Mouse (Mus musculus): ENCODE measurements at regions not wholly inside any gene's neighbourhood (a gene's known extent, or its start where the extent isn't known, plus 50 kb on each side); places are given as distances from the start of the nearest gene placed in this dataset.
A peak's percentile ranks its signal among the peaks of the same experiment; 100 is the strongest.

GRCm38 (mm10) chr14:61665815-61666214, 58.6 kb downstream of the Kcnrg start:
- DNase-seq (ENCODE audit: low spot score), result no peak

GRCm38 (mm10) chr14:61673184-61673583, 65.9 kb downstream of the Kcnrg start:
- no peak for DNase-seq (ENCODE audit: low spot score)

DNA sequence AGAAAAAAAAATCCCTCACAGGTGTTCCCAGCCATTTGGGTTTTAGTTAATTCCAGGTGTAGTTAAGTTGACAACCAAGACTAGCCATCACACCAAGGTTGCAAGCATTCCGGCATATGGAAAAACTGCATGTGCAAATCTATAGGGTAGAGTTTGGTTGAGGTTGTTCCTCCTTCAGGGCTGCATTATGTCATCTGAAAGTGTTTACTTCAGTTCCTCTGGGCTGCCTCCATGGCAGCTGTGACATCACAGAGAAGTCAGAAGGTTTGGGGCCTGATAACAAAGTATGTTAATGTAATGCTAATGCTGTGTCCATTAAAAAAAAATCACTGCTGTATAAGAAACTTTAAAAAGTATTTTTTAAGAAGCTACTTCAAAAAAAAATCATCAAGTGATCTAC, 70.8 kb downstream of the Kcnrg start:
- DNase-seq (ENCODE audit: low spot score), result no peak

GRCm38 (mm10) chr14:61680818-61681707, 73.8 kb downstream of the Kcnrg start:
- DNase-seq (ENCODE audit: low spot score), result peak; percentile 76

GRCm38 (mm10) chr14:61681708-61682701, 74.7 kb downstream of the Kcnrg start:
- peak; percentile 73 for DNase-seq (ENCODE audit: low spot score)

DNA sequence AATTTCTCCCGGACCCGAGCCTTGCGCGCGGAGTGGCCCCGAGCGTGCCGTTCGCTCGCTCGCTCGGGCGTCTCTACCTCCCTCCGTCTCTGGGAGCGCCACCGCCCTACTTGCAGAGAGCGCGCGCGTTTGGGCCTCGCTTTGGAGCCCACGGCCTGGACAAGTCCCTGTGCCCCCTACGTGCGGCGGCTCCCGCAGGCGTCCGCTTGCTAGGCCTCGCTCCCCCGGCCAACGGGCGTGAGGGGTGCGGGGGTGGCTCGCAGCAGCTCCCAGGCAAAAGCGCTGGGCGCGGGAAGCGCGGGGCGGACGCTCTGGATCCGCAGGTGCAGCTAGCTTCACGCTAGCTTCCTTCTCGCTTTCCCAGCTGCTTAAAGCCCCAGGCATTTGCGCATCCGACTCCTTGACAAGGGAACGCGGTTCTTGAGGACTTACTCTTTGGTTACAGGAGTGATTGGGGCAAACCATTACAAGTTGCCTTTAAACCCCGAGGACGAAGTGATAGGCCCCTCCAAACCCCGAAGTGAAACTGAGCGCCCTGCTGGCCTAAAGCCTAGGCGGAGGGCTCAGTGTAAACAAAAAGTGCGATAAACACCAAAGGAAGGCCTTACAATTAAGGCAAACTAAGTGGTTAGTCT, 75.6 kb downstream of the Kcnrg start:
- peak; percentile 72 for DNase-seq (ENCODE audit: low spot score)

DNA sequence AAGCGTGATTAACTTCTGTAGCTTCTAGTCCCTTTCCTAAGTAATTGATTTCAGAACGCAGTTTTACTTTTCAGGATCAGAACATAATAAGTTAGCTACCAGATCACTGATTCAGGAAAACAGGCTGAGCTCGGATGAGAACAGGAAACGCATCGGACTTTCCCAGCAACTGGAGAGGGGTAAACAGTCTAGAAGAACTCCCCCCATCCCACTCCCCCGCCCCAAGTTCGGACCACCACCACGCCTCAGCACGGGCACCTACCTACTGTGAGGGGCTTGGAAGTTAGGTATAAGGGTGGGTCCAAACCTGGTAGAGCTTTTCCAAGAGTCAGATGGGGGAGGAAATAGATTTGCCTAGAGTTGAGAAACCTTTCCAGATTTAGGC, 76.1 kb downstream of the Kcnrg start:
- DNase-seq (ENCODE audit: low spot score), result no peak

DNA sequence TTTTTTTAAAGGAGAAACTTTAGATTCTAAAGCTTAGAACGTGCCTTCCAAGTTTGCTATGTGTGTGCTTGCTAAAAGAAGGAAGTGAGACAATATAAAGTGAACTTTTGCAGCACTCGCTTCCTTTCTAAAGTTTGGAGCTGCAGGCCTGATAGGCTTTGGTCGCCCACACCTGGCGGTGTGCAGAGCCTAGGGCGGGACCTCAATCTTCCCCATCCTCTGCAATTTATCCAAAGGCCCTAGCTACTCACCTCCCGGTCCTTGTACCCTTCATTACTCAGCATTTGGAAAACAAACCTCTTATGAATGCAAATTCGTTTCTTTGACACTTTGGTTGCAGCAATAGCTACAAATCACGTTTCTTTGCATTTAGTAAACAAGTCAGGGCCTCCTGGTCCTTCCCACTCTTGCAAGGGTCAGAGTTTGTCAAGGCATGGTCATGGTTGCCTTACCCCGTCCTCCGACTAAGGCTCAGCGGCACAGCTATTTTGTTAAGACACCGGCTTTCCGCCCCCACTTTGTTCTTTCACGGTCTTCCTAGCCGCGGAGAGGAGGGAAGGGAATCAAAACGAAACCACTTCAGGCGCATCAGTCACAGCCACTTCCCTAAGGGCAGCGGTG, 76.6 kb downstream of the Kcnrg start:
- DNase-seq (ENCODE audit: low spot score), result no peak

GRCm38 (mm10) chr14:61684473-61685230, 77.4 kb downstream of the Kcnrg start:
- DNase-seq (ENCODE audit: low spot score), result no peak

DNA sequence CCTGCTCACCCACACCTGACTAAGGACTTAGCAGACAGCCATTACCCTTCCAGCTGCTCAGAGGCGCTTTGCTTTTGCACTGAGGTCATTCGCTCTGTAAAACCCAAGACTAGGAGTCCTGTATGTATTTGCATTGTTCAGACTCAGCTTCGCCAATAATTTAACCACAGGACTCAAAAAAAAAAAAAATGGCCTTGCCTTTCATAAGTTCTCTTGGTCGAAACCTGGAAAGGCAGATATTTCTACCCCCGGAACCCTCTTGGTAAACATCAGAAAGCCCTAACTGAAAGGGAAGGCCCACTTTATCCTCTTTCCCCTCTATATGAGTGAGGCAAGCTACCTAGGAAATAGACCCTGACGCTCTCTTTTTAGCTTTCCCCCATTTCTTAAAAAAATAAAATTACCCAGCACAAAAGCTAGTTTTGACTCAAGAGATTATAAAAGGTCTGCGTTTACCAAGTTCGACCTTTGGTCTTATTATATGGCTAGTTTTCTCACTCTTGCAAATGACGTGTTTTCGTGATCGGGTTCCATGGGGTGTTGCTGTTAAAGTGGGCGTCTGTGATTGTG, 78.1 kb downstream of the Kcnrg start:
- DNase-seq (ENCODE audit: low spot score), result no peak

- no peak for DNase-seq (ENCODE audit: low spot score)
Measured at GRCm38 (mm10) chr14:61686101-61686691, 78.9 kb downstream of the Kcnrg start.

- DNase-seq (ENCODE audit: low spot score), result no peak
Measured at GRCm38 (mm10) chr14:61686821-61687341, 79.6 kb downstream of the Kcnrg start.

- no peak for DNase-seq (ENCODE audit: low spot score)
Measured at GRCm38 (mm10) chr14:61687346-61688012, 80.2 kb downstream of the Kcnrg start.

- no peak for DNase-seq (ENCODE audit: low spot score)
Measured at GRCm38 (mm10) chr14:61688013-61688520, 80.8 kb downstream of the Kcnrg start.

DNA sequence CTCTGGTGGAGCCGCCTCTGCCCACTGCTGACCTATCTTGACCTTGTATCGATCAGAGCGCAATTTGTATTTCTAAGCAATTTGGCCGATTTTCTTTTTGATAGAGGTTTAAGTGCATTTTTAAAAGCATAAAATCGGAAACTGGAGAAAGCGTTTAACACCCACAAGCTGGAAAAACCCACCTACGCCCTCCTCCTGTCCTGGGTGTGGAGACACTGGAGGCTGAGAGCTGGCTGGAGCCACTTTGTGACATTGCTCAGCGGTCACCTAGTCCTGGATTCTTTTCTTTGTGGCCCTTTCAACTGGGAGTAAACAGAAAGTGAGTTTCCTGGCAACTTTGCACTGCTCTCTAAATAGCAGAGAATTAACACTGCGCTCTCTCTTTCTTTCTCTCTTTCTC, 81.4 kb downstream of the Kcnrg start:
- no peak for DNase-seq (ENCODE audit: low spot score)

DNA sequence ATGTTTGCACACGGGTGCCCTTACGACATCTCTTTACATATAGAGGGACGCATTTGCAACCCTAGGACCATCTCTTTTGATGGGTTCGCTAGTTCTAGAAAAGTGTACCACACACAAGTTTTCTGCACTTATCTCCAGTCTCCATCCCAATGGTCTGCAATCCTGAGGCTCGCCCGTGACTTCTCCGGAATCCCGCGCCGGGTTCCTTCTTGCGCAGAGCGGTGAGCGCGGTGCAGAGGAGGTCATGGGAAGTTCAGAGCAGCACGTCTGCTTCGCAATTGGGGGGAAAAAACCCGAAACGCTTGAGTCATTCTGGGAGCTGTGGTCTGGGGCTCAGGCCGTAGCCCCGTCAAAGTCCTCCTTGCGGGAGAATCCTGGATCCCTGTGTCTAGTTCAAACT, 82.0 kb downstream of the Kcnrg start:
- no peak for DNase-seq (ENCODE audit: low spot score)

DNA sequence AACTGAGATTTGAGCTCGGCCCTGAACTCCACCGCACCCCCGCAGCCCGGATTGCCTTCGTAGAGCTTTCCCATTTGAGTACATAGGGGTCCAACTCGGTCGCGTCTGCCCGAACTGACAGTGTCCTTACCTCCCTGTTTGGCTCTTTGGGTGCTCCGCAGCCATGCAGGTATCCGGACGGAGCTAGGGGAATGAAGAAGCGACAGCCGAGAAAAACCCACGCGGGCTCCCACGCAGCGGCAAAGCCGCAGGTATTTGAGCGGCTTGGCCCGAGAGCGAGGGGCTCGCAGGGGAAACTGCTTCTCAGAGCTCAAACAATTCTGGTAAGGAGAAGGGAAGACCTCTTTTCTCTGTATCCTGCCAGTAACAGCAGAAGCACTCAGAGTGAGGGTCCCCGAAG, 82.5 kb downstream of the Kcnrg start:
- DNase-seq (ENCODE audit: low spot score), result no peak

DNA sequence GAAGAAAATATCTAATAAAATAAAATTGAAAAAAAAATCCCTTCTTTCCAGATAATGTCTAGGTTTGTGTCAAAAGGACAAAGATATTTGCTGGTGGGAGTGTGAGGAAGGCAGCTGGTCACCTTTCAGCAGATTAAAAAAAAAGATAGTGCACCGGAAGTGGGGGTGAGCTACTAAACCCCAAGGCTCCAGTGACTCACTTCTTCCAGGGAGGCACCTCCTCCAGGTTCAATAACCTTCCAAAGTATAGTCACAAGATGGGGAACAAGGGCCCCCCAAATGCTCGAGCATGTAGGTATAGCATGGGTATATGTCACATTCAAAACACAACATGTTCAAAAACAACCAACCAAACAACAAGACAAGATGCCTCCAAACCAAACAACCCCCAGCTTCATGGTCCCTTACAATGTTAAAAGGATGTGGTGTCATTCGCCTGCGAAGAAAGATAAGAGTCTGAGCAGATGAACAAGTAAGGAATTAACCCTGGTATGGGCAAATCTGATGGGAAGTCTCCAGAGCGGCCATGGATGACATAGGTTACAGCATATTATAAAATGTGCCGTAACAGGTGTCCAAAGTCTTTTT, 84.6 kb downstream of the Kcnrg start:
- DNase-seq (ENCODE audit: low spot score), result no peak

DNA sequence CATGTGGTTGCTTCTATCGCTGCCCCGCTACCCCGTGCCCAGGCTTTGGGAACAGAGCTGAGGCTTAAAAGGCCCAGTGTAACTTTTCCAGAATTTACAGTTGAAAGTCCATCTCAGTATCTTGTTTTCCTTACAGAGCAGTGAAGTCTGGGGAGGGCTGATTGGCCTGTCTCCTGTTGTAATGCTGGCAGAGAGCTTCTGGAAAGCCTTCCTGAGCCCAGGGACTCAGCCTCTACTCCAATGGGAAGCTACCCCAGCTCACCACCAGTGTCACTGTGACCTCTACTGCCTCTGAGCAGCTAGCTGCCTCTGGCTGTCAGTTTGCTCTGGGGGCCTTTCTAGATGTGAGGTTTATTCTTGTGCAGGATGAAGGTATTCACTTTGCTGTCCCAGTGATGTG, 87.5 kb downstream of the Kcnrg start:
- DNase-seq (ENCODE audit: low spot score), result no peak
